Mouse (Mus musculus): ENCODE measurements at regions not wholly inside any gene's neighbourhood (a gene's known extent, or its start where the extent isn't known, plus 50 kb on each side); places are given as distances from the start of the nearest gene placed in this dataset.

GRCm38 (mm10) chr12:11887291-11887690, 374.6 kb upstream of the Fam49a start:
- peak; percentile 59 for DNase-seq

- DNase-seq, result no peak
Measured at GRCm38 (mm10) chr12:11899031-11899430, 362.9 kb upstream of the Fam49a start.

- DNase-seq, result no peak
Measured at GRCm38 (mm10) chr12:11906588-11906987, 355.4 kb upstream of the Fam49a start.

All from adrenal gland, postnatal 25 days (tissue).